Mouse (Mus musculus) midbrain, embryonic 16.5 days (tissue): ENCODE data around the gene Fcgr3. TPM values are rescaled to one million over a fixed set of nuclear protein-coding genes. Genes with fewer than 3 reads are reported as not detected.
"Not testable (repeated sequence)": the region's sequence is repeated elsewhere in the genome, so short reads cannot be mapped to it uniquely, and the experiment has no call there.

ENCODE experiments used
- ATAC-seq: fragments of 200-750 bp; cut with Nextera tagmentation; 2 replicates; pipeline ENCODE4 v1.8.0; 2017; ENCODE audit warnings: moderate TSS enrichment
- H3K27ac ChIP-seq: fragments of 300-500 bp; sonication (generic); 2 replicates; pipeline ENCODE4 v1.5.1; 2014; ENCODE audit warnings: mild to moderate bottlenecking, low read length, mixed read lengths
- H3K27me3 ChIP-seq: fragments of 300-500 bp; sonication (generic); 2 replicates; pipeline ENCODE4 v1.6.1; 2014; ENCODE audit warnings: low read depth, low read length, mixed read lengths; ENCODE audit not compliant: control insufficient read depth, insufficient read depth
- H3K36me3 ChIP-seq: fragments of 300-500 bp; sonication (generic); 2 replicates; pipeline ENCODE4 v1.6.1; 2014; ENCODE audit warnings: mild to moderate bottlenecking, low read length, moderate library complexity, mixed read lengths; ENCODE audit not compliant: control insufficient read depth, insufficient read depth
- H3K4me1 ChIP-seq: fragments of 300-500 bp; sonication (generic); 2 replicates; pipeline ENCODE4 v1.6.1; 2014; ENCODE audit warnings: mild to moderate bottlenecking, low read length, mixed read lengths; ENCODE audit not compliant: control insufficient read depth, insufficient read depth
- H3K4me2 ChIP-seq: fragments of 300-500 bp; sonication (generic); 2 replicates; pipeline ENCODE4 v1.6.1; 2014; ENCODE audit warnings: mild to moderate bottlenecking, low read length, mixed read lengths
- H3K4me3 ChIP-seq: fragments of 300-500 bp; sonication (generic); 2 replicates; pipeline ENCODE4 v1.5.1; 2014; ENCODE audit warnings: low read depth, mild to moderate bottlenecking, low read length, moderate library complexity, mixed read lengths
- H3K9ac ChIP-seq: fragments of 300-500 bp; sonication (generic); 2 replicates; pipeline ENCODE4 v1.6.1; 2014; ENCODE audit warnings: low read depth, low read length, mixed read lengths
- H3K9me3 ChIP-seq: fragments of 300-500 bp; sonication (generic); replicated peaks from 2 replicates; pipeline ENCODE4 v1.6.1; 2014; ENCODE audit warnings: mild to moderate bottlenecking, low read length, mixed read lengths; ENCODE audit not compliant: control insufficient read depth, poor library complexity, severe bottlenecking
- WGBS: fragments of 180-500 bp; shearing (Covaris S2); extraction: QIAGEN DNeasy Blood & Tissue Kit; methylation state at CpG from one replicate; pipeline ENCODE4 v1.1.7; 2014; 5-methylcytosine and 5-hydroxymethylcytosine counted together
- polyA plus RNA-seq: library from polyadenylated mRNA; unstranded; fragments of >200 nt; fragmentation: Nextera tagmentation; extraction: Ambion mirVana; gene quantifications from 2 replicates; pipeline ENCODE4 v1.2.1, GENCODE M21; 2015

Gene Fcgr3
- polyA plus RNA-seq, 1 experiment from 2014 or later, result 9.0 TPM

DNA sequence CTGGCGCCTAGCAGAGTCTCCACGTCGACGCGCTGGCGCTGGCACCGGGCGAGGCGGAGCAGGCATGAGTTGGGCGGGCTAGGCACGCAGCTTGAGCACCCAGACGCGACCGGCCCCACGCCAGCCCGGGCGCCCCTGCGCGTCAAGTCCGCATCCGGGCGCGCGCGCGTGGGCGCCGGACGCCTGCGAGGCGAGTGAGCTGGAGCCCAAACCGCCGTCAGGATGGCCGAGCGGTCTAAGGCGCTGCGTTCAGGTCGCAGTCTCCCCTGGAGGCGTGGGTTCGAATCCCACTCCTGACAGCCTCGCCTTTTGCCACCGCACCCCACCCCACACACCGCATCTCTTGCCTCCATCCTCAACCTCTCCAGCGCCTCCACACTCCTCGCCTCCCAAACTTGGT, 1.0 kb upstream of the Fcgr3 start:
- peak; percentile 18 for ATAC-seq
- H3K4me3 ChIP-seq, result peak overlapping the region; percentile 29
- H3K4me1 ChIP-seq, H3K27ac ChIP-seq, H3K9me3 ChIP-seq, H3K36me3 ChIP-seq, H3K9ac ChIP-seq: not testable (repeated sequence)
- peaks cover 29% of the 10 kb centered on the region for H3K27me3 ChIP-seq
- H3K4me2 ChIP-seq, result peak overlapping the region; percentile 39; the same call in 1 of the 2 replicates
- WGBS, result 6% methylated on average over 26 of the region's 45 CpGs

DNA sequence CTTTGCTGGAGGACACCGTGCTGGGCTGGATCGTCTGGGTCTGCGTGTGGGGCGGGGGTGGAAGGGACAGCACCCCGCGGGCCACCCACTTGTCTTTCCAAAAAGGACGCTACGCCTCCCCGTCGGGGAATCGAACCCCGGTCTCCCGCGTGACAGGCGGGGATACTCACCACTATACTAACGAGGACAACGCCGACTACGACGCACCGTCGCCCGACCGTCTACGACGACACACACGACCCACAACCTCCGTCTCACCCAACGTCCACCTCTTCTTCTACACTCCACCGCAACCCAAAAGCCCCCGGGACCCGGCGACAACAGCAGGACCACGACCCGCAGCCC, 480 bp upstream of the Fcgr3 start:
- not testable (repeated sequence) for H3K9ac ChIP-seq, H3K27ac ChIP-seq, H3K36me3 ChIP-seq, H3K4me1 ChIP-seq, H3K9me3 ChIP-seq
- Histone ChIP-seq H3K4me2 (peak overlapping the region; percentile 46), H3K27me3 (peaks cover 29% of the 10 kb centered on the region), H3K4me3 (peak overlapping the region; percentile 31)
- 0% methylated on average over 15 of the region's 35 CpGs for WGBS
- peak; percentile 47 for ATAC-seq

DNA sequence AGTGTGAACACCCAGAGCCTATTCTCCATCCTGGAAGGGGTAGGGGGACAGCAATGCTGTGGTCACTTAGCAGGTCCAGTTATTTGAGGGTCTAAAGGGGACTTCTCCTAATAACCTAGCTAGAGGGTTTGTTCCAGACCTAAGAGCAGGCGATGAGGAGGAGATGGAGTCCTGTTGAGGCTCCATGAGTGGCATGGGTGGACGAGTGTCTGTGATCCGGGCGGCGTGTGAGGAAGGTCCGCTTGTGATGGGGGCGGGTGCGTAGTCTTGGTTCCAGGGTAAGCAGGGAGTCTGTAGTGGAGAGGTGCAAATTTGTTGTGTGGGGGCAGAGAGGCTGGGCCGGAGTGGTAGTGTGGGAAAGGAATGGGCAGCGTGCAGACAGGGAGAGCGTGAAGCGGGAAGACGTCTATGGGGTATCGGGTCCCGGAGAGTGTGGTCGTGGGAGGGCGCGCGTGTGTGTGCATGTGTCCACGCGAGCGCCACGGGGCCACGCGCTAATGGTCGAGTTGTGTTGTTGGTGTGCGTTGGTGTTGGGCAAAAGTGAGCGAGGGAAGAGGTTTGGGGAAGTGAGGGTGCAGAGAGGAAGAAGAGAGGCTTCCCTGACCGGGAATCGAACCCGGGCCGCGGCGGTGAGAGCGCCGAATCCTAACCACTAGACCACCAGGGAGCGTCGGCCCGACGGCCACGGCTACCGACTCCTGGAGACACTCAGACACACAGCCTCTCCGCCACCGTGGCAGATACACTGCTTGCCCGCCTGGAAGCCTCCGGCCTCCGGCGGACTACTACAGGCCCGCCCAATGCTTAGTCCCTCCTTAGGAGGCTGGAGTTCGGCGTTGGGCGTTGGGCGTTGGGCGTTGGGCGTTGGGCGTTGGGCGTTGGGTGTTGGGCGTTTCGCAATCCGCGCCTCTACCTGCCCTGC, 905 bp downstream of the Fcgr3 start:
- not testable (repeated sequence) for H3K9me3 ChIP-seq, H3K9ac ChIP-seq, H3K36me3 ChIP-seq, H3K27ac ChIP-seq, H3K4me1 ChIP-seq
- WGBS, result 9% methylated on average over 37 of the region's 61 CpGs
- peaks cover 20% of the 10 kb centered on the region for H3K27me3 ChIP-seq
- peak; percentile 64 for ATAC-seq
- peak overlapping the region; percentile 29 for H3K4me3 ChIP-seq
- H3K4me2 ChIP-seq, result peak overlapping the region; percentile 53

DNA sequence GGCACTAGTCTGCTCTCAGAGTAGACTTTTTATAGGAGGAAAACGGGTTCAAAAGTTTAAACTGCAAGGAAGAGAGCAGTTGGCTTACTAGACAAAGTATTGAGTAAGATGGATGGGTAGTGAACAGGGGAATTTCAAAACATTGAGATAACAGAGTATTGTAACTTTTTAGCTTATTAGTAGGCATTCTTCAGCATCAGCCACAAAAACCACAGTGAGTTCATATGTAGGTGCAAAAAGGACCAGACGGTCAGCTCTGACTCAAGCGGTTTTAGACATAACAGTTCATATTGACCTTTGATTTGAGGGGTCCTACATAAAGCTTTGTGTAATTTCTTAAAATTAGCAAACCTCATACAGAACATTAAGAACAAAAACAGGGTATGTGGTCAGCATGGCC, 3.2 kb downstream of the Fcgr3 start:
- H3K9ac ChIP-seq, result no peak overlapping the region
- WGBS, result 91% methylated on average over 3 of the region's 3 CpGs
- no peak for ATAC-seq
- no peak overlapping the region for H3K4me3 ChIP-seq
- H3K4me2 ChIP-seq, result no peak overlapping the region
- H3K9me3 ChIP-seq, result no peaks in the 10 kb centered on the region
- no peaks in the 10 kb centered on the region for H3K36me3 ChIP-seq
- H3K27me3 ChIP-seq, result peaks cover 16% of the 10 kb centered on the region
- H3K27ac ChIP-seq, result no peak overlapping the region
- peaks cover 6% of the 10 kb centered on the region for H3K4me1 ChIP-seq

DNA sequence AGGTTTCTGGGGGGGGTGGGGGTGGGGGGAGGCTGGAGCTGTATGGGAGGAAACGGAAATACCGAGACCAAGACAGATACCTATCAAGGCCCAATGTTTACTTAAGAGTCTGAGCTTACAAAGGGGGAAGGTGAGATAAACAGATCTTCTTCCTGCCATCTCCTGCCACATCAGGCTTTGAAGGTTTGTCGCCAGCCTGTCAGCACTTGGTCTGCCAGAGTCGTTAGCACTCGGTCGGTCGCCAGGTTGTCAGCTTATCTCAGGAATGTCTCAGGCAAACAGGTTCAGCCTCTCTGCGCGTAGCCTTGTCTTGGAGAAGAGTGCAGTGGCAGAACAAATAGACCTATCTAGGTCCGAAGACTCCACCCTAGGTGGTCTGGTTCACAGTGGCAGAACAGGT, 4.3 kb downstream of the Fcgr3 start:
- Histone ChIP-seq H3K9me3 (no peaks in the 10 kb centered on the region), H3K4me3 (no peak overlapping the region), H3K9ac (no peak overlapping the region), H3K36me3 (no peaks in the 10 kb centered on the region), H3K4me1 (peaks cover 6% of the 10 kb centered on the region), H3K4me2 (no peak overlapping the region), H3K27me3 (peaks cover 13% of the 10 kb centered on the region), H3K27ac (no peak overlapping the region)
- WGBS, result 67% methylated on average over 10 of the region's 10 CpGs
- ATAC-seq, result no peak

DNA sequence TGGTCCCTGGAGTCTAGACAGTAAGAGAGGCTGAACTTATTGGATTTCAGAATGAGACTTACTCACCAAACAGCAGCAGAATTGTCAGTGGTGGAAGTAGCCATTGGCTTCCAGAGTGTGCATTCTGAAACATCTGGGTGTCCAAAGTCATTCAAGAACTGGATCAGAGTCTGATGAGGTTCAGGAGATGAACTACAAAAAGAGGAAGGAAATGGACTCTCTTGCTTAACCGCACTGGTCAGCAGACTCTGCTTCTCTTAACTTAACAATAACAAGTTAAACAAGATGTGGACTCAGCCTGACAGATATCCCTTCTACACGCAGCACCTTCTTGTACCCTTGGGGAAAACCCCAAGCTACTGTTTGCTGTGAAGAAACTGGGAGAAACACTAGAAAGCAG, 5.5 kb downstream of the Fcgr3 start:
- Histone ChIP-seq H3K9me3 (no peaks in the 10 kb centered on the region), H3K9ac (no peak overlapping the region), H3K4me3 (no peak overlapping the region), H3K27me3 (peaks cover 10% of the 10 kb centered on the region), H3K27ac (no peak overlapping the region), H3K4me2 (no peak overlapping the region), H3K4me1 (peaks cover 3% of the 10 kb centered on the region; the same call in 1 of the 2 replicates), H3K36me3 (no peaks in the 10 kb centered on the region)
- 88% methylated on average over 2 of the region's 2 CpGs for WGBS
- no peak for ATAC-seq

DNA sequence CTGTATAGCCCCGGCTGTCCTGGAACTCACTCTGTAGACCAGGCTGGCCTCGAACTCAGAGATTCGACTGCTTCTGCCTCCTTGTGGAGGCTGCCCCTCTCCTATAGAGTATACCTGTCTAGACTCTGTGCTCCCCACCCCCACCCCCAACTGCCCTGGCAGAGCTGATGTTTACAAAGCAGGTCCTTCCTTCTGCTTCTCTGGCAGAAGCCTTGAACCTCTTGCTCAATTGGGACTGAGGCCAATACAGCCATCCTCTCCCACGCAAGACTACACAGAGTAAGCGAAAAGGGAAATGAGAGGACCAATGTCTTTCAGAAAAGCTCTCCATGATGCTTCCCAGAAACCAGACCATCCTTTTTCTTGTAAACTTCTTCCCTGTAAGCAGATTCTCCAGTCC, 7.5 kb downstream of the Fcgr3 start:
- H3K4me1 ChIP-seq, result no peaks in the 10 kb centered on the region
- no peak overlapping the region for H3K4me2 ChIP-seq
- no peak overlapping the region for H3K27ac ChIP-seq
- H3K4me3 ChIP-seq, result no peak overlapping the region
- H3K9me3 ChIP-seq, result no peaks in the 10 kb centered on the region
- WGBS, result 93% methylated on average over 5 of the region's 5 CpGs
- no peaks in the 10 kb centered on the region for H3K27me3 ChIP-seq
- H3K36me3 ChIP-seq, result no peaks in the 10 kb centered on the region
- ATAC-seq, result no peak
- H3K9ac ChIP-seq, result no peak overlapping the region

DNA sequence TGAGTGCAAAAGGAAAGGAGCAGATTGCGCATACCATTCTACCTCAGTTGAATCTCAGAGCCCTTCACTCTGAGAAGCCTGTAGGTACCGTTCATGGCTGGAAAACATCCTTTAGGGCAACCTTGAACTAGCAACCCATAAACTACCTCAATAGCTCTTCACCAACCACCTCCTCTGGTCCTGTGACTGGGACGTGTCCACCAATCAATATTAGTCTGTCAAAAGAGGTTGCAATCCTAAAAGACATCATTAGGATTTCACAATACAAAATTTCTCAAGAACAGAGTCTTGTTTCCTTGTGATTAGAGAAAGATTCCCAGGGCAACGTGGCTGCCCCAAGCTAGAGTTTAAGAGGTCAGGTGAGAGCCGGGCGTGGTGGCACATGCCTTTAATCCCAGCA, 11.4 kb downstream of the Fcgr3 start:
- H3K4me3 ChIP-seq, result no peak overlapping the region
- no peak overlapping the region for H3K9ac ChIP-seq
- H3K36me3 ChIP-seq, result no peaks in the 10 kb centered on the region
- WGBS, result 94% methylated on average over 6 of the region's 6 CpGs
- H3K4me2 ChIP-seq, result no peak overlapping the region
- H3K27me3 ChIP-seq, result no peaks in the 10 kb centered on the region
- no peaks in the 10 kb centered on the region for H3K4me1 ChIP-seq
- no peak overlapping the region for H3K27ac ChIP-seq
- ATAC-seq, result no peak
- no peaks in the 10 kb centered on the region for H3K9me3 ChIP-seq

DNA sequence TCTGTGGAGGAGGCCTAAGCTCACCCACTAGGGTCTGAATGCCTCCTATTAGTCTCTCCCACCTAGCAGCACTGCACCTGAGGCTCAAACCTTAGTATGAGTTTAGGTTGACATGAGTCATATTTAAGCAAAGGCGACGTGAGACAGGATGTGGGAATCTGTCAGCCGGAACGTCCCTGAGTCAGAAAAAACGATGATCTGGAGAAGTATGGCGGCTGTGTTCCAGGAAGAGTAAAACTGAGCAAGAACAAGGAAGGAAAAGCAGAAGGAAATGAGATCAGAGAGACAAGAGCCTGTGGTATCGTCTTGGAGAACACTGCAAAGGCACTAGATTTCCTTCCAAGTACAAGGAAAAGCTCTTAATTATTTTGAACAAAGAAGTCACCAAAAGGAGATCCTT, 14.0 kb downstream of the Fcgr3 start:
- WGBS, result 92% methylated on average over 7 of the region's 7 CpGs

More for the DNA sequence above, 14.0 kb downstream of the Fcgr3 start:
- H3K4me3 ChIP-seq, result no peak overlapping the region
- H3K36me3 ChIP-seq, result no peaks in the 10 kb centered on the region
- H3K27ac ChIP-seq, result no peak overlapping the region
- no peaks in the 10 kb centered on the region for H3K9me3 ChIP-seq
- H3K4me1 ChIP-seq, result no peaks in the 10 kb centered on the region
- H3K4me2 ChIP-seq, result no peak overlapping the region
- no peak overlapping the region for H3K9ac ChIP-seq
- no peak for ATAC-seq
- H3K27me3 ChIP-seq, result no peaks in the 10 kb centered on the region
